Mouse (Mus musculus): ENCODE measurements around the gene Cmya5.

Gene Cmya5

DNA sequence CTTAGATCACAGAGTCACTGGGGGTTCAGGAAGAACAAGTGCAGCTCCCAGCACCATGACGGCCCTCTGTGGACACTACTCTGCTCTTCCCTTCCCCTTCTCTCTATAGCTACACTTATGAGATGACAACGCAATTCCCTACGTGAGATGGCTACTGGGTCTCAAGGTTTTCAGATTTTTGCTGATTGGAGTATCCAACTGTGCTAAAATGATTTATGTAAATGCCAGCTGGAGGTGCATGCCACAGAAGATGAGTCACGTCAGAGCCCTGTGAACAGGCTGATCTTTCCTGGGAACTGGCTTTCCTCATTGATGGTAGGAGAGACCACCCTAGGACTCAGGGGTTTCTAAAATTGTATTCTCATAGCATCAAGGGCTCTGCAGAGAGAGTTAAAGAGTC lies 83.2 kb downstream of the Cmya5 start:
- no peak for DNase-seq (ENCODE audit: low spot score)

- DNase-seq (ENCODE audit: low spot score): no peak
Observed at GRCm38 (mm10) chr13:93060437-93060836, 84.1 kb downstream of the Cmya5 start.

DNA sequence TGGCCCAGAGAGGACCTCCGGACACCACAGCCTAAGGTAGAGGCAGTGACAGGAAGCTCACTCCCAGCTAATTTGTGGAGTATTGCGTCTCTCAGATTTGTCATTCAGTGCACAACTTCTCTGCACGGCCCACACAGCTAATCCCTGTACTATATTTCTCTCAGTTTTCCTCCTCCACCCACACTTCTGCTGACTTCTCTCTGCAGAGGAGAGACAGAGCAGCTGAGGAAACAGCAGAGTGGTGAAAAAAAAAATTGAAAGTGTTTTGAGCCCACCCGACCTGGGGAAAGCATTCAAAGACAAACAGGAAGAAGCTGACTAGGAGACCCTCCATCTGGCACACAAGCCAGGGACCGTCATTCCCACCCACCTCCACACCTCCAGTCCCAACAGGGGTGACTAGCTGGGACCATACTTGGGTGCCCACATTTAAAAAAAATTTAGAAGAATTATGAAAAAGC lies 85.9 kb downstream of the Cmya5 start:
- no peak for DNase-seq (ENCODE audit: low spot score)

DNA sequence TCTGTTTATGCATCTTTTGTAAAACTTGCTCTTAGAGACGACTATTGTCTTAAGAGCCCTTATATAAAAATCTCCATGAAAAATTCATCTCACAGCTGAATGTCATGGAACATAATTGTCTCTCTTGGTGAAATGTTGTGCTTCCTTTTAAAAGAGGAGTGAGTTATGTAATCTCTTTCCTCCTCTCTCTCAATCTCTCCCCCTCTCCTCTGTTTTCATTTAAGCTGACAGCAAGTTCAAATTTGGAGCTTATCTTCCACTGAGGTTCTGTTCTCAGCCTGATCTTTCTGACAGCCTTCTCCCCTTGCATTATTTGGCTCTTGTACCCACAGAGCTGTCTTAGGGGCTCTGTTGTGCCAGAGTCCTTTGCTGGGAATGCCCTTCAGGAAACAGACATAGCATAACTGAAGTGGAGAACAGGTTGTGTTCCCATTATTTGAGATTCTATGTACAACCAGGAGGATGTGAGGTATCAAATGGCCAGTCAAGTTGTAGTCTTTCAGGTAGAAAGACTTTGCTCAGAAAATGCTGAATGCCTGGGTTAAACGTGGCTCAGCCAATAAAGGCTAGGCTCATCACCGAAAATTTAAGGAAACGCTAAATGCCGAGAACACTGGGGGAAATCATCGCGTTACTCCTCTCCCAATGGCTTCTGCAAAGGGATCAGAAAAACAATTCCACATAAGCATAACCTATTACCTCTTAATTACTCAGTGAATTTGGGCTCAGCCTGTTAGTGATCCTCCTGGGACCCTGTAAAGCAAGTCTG lies 86.8 kb downstream of the Cmya5 start:
- no peak for DNase-seq (ENCODE audit: low spot score)

GRCm38 (mm10) chr13:93056091-93056490 lies 88.4 kb downstream of the Cmya5 start:
- no peak for DNase-seq (ENCODE audit: low spot score)

GRCm38 (mm10) chr13:93051483-93051882 lies 93.0 kb downstream of the Cmya5 start:
- no peak for DNase-seq (ENCODE audit: low spot score)

- DNase-seq (ENCODE audit: low spot score): no peak
Observed at GRCm38 (mm10) chr13:93041021-93041420, 103.5 kb downstream of the Cmya5 start.

DNA sequence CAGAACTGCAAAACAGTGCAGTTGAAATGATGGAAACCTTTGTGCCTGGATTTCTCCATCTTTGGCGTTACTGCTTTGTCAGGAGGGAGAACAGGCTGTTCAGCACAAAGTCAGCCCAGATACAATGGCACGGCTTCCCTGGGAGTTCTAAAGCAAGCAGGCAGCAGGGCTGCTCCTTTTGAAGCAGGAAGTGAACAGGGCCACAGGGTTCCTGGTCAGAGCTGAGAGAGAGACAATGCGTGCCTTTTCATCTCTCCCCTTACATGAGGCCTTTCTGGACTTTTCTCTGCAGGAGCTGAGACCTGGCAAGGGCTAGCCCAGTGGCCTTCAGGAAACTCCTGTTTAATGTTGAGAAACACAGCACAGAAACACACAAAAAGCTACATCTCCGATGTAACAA lies 108.3 kb downstream of the Cmya5 start:
- DNase-seq (ENCODE audit: low spot score): no peak

- no peak for DNase-seq (ENCODE audit: low spot score)
Observed at GRCm38 (mm10) chr13:93029337-93029736, 115.2 kb downstream of the Cmya5 start.

DNA sequence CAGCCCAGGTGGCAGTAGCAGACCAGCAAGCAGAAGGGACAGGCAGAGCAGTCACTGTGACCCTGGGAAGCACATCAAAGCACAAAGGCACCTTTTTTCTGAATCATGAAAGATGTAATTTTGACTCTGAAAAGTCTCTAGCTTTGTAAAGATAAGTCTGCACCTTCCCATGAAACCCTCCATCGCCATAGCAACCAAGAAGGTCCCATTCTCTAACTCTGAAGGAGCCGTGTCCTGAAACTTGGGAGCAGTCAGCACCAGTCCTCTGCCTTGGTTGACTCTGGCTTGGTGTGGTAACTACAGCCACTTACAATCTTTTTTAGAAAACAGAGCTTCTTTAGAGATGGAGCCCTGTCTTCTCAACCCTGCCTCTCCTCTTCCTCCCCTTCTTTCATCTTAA lies 119.7 kb downstream of the Cmya5 start:
- DNase-seq (ENCODE audit: low spot score): no peak

GRCm38 (mm10) chr13:93022158-93022557 lies 122.4 kb downstream of the Cmya5 start:
- no peak for DNase-seq (ENCODE audit: low spot score)

DNA sequence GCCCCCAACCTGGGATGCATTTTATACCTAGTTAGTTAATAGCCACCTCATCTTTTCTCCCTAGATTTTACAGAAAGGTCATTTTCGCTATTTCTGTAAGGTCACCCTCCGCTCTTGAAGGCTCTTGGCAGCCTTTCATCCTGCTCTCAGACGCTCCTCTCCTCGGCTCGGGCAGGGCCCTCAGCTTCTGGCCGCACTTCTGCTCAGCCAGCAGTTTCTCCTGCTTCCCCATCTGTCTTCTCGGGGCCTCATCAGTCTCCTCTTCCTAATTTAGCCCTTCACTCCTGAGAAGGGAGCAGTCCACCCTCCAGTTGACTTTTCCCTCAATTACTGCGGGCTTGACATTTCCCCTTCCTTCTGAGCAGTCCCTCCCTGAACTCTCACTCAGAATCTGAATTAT lies 131.6 kb downstream of the Cmya5 start:
- no peak for DNase-seq (ENCODE audit: low spot score)

DNA sequence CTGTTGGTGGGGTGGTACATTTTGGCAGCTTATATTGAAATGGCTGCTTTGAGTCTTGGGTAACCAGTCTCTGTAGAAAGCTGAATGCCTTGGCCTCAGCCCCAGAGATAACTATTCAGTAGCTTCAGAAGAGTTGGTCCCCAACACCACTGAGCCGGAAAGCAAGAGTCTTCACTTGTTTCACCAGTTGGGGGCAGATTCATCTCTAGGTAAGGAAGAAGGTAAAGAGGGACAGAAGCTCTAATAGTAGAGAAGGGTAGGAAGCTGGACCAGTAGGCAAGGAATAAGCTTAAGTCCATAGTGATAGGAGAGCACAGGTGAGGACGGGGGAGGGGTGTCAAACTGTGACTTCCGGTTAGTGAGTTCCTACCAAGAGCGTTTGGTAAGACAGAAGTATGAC lies 133.2 kb downstream of the Cmya5 start:
- no peak for DNase-seq (ENCODE audit: low spot score)

DNA sequence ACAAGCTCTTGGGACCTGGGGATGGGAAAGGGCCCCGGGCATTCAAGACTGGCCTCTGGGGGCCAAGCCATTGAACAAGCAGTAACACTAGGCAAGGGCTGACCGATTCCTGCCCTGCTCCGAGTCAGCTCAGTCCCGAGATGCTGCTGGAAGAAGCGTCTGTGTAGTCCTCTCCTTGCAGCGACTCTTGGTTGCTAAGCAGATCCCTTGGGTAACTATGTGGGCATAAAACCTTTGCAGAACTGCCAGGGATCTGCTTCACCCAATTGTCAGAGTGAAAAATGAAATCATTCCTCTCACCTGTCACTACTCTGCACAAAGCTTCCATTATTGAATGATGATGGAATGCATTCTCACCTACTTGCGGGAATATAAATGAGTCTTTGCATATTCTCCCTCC lies 134.0 kb downstream of the Cmya5 start:
- DNase-seq (ENCODE audit: low spot score): no peak

- no peak for DNase-seq (ENCODE audit: low spot score)
Observed at GRCm38 (mm10) chr13:93007078-93007477, 137.4 kb downstream of the Cmya5 start.

GRCm38 (mm10) chr13:93006347-93006746 lies 138.2 kb downstream of the Cmya5 start:
- DNase-seq (ENCODE audit: low spot score): no peak

- DNase-seq (ENCODE audit: low spot score): no peak
Observed at GRCm38 (mm10) chr13:93004003-93004402, 140.5 kb downstream of the Cmya5 start.

- DNase-seq (ENCODE audit: low spot score): no peak
Observed at GRCm38 (mm10) chr13:93002456-93002855, 142.1 kb downstream of the Cmya5 start.

GRCm38 (mm10) chr13:93000640-93001351 lies 143.7 kb downstream of the Cmya5 start:
- DNase-seq (ENCODE audit: low spot score): no peak

DNA sequence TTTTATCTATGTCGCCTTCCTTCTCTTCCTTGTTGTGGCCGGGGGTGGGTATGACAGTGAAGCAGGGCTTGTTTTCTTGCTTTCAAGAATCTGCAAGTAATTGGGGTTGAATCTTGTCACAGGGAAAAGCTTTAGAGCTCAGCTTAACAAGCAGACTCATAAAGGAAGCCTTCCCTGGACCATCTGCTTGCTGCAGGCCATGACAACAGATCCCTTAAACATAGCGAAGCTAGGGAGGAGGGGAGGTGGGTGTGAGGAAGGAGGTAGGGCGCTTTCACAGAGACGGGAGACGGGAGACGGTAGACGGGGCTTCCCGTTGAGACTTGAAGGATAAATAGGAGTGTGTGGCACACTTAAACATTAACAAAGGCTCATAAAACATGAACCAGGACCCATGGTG lies 144.7 kb downstream of the Cmya5 start:
- DNase-seq (ENCODE audit: low spot score): no peak

GRCm38 (mm10) chr13:92994743-92995142 lies 149.8 kb downstream of the Cmya5 start:
- DNase-seq (ENCODE audit: low spot score): no peak

- no peak for DNase-seq (ENCODE audit: low spot score)
Observed at GRCm38 (mm10) chr13:92992823-92993222, 151.7 kb downstream of the Cmya5 start.

Measured in ovary, postnatal 14 days (tissue).